Mouse (Mus musculus): Measurements from ENCODE around the gene Ube2n.
"Not testable (repeated sequence)": the region's sequence is repeated elsewhere in the genome, so short reads cannot be mapped to it uniquely, and the experiment has no call there.

The Ube2n gene

GRCm38 (mm10) chr10:95526495-95527122 is 11.7 kb downstream of the Ube2n start:
- no peak for DNase-seq

- no peak for DNase-seq
Measured at GRCm38 (mm10) chr10:95530551-95531121, 15.7 kb downstream of the Ube2n start.

GRCm38 (mm10) chr10:95532916-95533315 is 18.0 kb downstream of the Ube2n start:
- DNase-seq: no peak

GRCm38 (mm10) chr10:95533382-95533781 is 18.4 kb downstream of the Ube2n start:
- DNase-seq: no peak

- no peak for DNase-seq
Measured at GRCm38 (mm10) chr10:95535399-95536221, 20.7 kb downstream of the Ube2n start.

- DNase-seq: no peak
Measured at GRCm38 (mm10) chr10:95536222-95536541, 21.2 kb downstream of the Ube2n start.

- DNase-seq: no peak
Measured at GRCm38 (mm10) chr10:95539260-95539659, 24.3 kb downstream of the Ube2n start.

GRCm38 (mm10) chr10:95539841-95540240 is 24.9 kb downstream of the Ube2n start:
- no peak for DNase-seq

GRCm38 (mm10) chr10:95542916-95543315 is 28.0 kb downstream of the Ube2n start:
- no peak for DNase-seq

- no peak for DNase-seq
Measured at GRCm38 (mm10) chr10:95543377-95543776, 28.4 kb downstream of the Ube2n start.

GRCm38 (mm10) chr10:95544004-95544403 is 29.1 kb downstream of the Ube2n start:
- no peak for DNase-seq

GRCm38 (mm10) chr10:95544651-95545050 is 29.7 kb downstream of the Ube2n start:
- DNase-seq: no peak

GRCm38 (mm10) chr10:95545051-95545450 is 30.1 kb downstream of the Ube2n start:
- no peak for DNase-seq

- DNase-seq: no peak
Measured at GRCm38 (mm10) chr10:95546178-95546577, 31.2 kb downstream of the Ube2n start.

GRCm38 (mm10) chr10:95548154-95548826 is 33.3 kb downstream of the Ube2n start:
- DNase-seq: no peak

- not testable (repeated sequence) for DNase-seq
Measured at GRCm38 (mm10) chr10:95549080-95549479, 34.1 kb downstream of the Ube2n start.

- DNase-seq: no peak
Measured at GRCm38 (mm10) chr10:95550506-95550905, 35.6 kb downstream of the Ube2n start.

- DNase-seq: no peak
Measured at GRCm38 (mm10) chr10:95551752-95552151, 36.8 kb downstream of the Ube2n start.

- DNase-seq: no peak
Measured at GRCm38 (mm10) chr10:95552326-95552725, 37.4 kb downstream of the Ube2n start.

GRCm38 (mm10) chr10:95555866-95556265 is 40.9 kb downstream of the Ube2n start:
- DNase-seq: no peak

- peak in 1 of 2 experiments; percentile 38 for DNase-seq
Measured at GRCm38 (mm10) chr10:95557337-95557828, 42.4 kb downstream of the Ube2n start.

- no peak for DNase-seq
Measured at GRCm38 (mm10) chr10:95559426-95559825, 44.5 kb downstream of the Ube2n start.

- DNase-seq: no peak
Measured at GRCm38 (mm10) chr10:95560394-95560983, 45.5 kb downstream of the Ube2n start.

All from lung, postnatal 4 days (tissue).